Mouse (Mus musculus) stomach, postnatal 0 days (tissue): ENCODE measurements around the gene Osbp. TPM values are rescaled to one million over a fixed set of nuclear protein-coding genes. Genes with fewer than 3 reads are reported as not detected.

Experiments used
- ATAC-seq: fragments of 200-750 bp; cut with Nextera tagmentation; 2 replicates; pipeline ENCODE4 v1.8.0; 2017; ENCODE audit not compliant: low FRiP score, low TSS enrichment
- DNase-seq: peaks from one replicate; pipeline ENCODE4 v3.0.0-alpha.2; 2016; ENCODE audit warnings: low spot score
- H3K27ac ChIP-seq: fragments of 300-500 bp; sonication (generic); replicated peaks from 2 replicates; pipeline ENCODE4 v1.5.1; 2014; ENCODE audit warnings: mild to moderate bottlenecking, control low read depth
- H3K27me3 ChIP-seq: fragments of 300-500 bp; sonication (generic); 2 replicates; pipeline ENCODE4 v1.6.1; 2014; ENCODE audit warnings: low read length; ENCODE audit not compliant: control insufficient read depth, insufficient read depth
- H3K36me3 ChIP-seq: fragments of 300-500 bp; sonication (generic); 2 replicates; pipeline ENCODE4 v1.6.1; 2014; ENCODE audit warnings: low read length, mixed read lengths; ENCODE audit not compliant: control insufficient read depth, insufficient read depth
- H3K4me1 ChIP-seq: fragments of 300-500 bp; sonication (generic); replicated peaks from 2 replicates; pipeline ENCODE4 v1.6.1; 2014; ENCODE audit warnings: antibody characterized with exemption; ENCODE audit not compliant: control insufficient read depth, insufficient read depth
- H3K4me2 ChIP-seq: fragments of 300-500 bp; sonication (generic); replicated peaks from 2 replicates; pipeline ENCODE4 v1.6.1; 2014; ENCODE audit warnings: low read depth, mild to moderate bottlenecking, control low read depth, moderate library complexity
- H3K4me3 ChIP-seq: fragments of 300-500 bp; sonication (generic); 2 replicates; pipeline ENCODE4 v1.5.1; 2014; ENCODE audit warnings: low read depth, low read length, control low read depth
- H3K9ac ChIP-seq: fragments of 300-500 bp; sonication (generic); 2 replicates; pipeline ENCODE4 v1.6.1; 2014; ENCODE audit warnings: mild to moderate bottlenecking, low read length, control low read depth, mixed read lengths
- H3K9me3 ChIP-seq: fragments of 300-500 bp; sonication (generic); 2 replicates; pipeline ENCODE4 v1.6.1; 2016; ENCODE audit warnings: low read length; ENCODE audit not compliant: control insufficient read depth
- CTCF ChIP-seq: IDR thresholded peaks from 2 replicates; pipeline ENCODE4 v1.5.1; 2016; ENCODE audit warnings: antibody characterized with exemption, low read depth, mild to moderate bottlenecking, moderate library complexity
- EP300 ChIP-seq: optimal IDR thresholded peaks from 2 replicates; pipeline ENCODE3; 2016; ENCODE audit warnings: antibody characterized with exemption
- WGBS: fragments of 180-500 bp; shearing (Covaris S2); extraction: QIAGEN DNeasy Blood & Tissue Kit; methylation state at CpG from one replicate; pipeline ENCODE4 v1.1.7; 2014; 5-methylcytosine and 5-hydroxymethylcytosine counted together
- microRNA-seq: library from miRNA; unstranded; fragments of <30 nt; microRNA quantifications from one replicate; pipeline ENCODE4, GENCODE M21; 2016
- polyA plus RNA-seq: library from polyadenylated mRNA; unstranded; fragments of >200 nt; fragmentation: Nextera tagmentation; extraction: Ambion mirVana; gene quantifications from 2 replicates; pipeline ENCODE4 v1.2.1, GENCODE M21; 2015

Osbp gene
- polyA plus RNA-seq, 1 experiment from 2014 or later = 4.5 TPM

DNA sequence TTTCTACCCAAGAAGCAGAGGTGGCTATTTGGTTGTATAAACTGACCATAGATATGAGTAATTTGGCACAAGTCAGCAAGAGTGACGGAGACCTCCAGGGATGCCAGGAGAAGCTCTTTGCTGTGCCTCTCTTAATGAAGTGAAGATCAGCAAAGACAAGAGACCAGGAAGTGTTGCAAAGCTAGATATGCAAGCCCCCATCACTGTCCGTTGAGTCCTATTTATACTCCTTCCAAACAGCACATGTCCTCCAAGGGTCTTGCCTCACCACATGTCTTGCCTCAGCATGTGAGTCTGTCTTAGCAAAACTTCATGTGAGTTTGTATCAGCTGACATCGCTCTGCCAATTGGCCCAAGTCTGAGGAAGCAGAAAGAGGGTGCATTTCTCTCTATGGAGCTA, 59.6 kb downstream of the Osbp start:
- Histone ChIP-seq H3K4me2 (no peak overlapping the region), H3K4me3 (no peak overlapping the region), H3K27me3 (no peaks in the 10 kb centered on the region), H3K27ac (no peak overlapping the region), H3K36me3 (no peaks in the 10 kb centered on the region), H3K9ac (no peak overlapping the region), H3K4me1 (no peaks in the 10 kb centered on the region), H3K9me3 (no peaks in the 10 kb centered on the region)
- no peak for DNase-seq
- no peak for ATAC-seq
- no peak for TF ChIP-seq CTCF
- TF ChIP-seq EP300 = no peak
- 86% methylated on average over 3 of the region's 3 CpGs for WGBS

DNA sequence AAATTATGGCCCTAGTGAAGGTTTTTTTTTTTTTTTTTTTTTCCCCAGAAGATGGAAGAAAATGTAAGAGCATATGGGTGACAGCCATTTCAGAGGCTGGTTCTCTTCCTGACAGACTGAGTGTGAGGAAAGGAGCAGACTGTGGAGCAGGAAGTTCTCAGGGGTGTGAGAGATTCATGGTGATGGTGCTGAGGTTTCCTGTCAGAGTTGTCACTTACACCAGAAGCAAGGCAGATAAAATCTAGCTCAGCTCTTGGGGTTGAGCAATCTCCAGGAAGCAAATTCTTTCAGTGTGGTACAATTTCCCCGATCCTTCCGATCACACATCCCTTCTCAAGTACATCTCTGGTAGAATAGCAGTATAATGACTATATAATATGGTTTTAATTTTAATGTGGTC, 60.9 kb downstream of the Osbp start:
- no peak for DNase-seq
- no peaks in the 10 kb centered on the region for H3K4me1 ChIP-seq
- H3K9ac ChIP-seq = no peak overlapping the region
- whole genome bisulfite sequencing = 80% methylated on average over 2 of the region's 2 CpGs
- TF ChIP-seq CTCF (no peak), EP300 (no peak)
- ATAC-seq = no peak
- H3K36me3 ChIP-seq = no peaks in the 10 kb centered on the region
- H3K9me3 ChIP-seq = no peaks in the 10 kb centered on the region
- no peak overlapping the region for H3K4me3 ChIP-seq
- no peaks in the 10 kb centered on the region for H3K27me3 ChIP-seq
- H3K4me2 ChIP-seq = no peak overlapping the region
- H3K27ac ChIP-seq = no peak overlapping the region

DNA sequence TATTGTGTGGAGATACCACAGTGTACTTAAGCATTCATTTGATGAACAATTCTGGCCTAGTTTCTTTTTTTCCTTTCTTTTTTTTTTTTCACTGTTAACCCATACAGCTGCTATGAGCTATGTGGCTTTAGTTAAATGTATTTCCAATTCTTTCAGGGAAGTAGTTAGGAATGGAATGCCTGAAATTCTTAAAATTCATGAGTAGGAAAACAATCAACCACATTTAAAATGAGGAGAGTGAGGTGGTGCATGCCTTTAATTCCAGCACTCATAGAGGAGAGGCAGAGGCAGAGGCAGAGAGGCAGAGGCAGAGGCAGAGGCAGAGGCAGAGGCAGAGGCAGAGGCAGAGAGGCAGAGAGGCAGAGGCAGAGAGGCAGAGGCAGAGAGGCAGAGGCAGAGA, 72.0 kb downstream of the Osbp start:
- TF ChIP-seq CTCF (no peak), EP300 (no peak)
- Histone ChIP-seq H3K4me3 (no peak overlapping the region), H3K4me1 (no peaks in the 10 kb centered on the region), H3K27ac (no peak overlapping the region), H3K9ac (no peak overlapping the region), H3K36me3 (no peaks in the 10 kb centered on the region), H3K4me2 (no peak overlapping the region), H3K9me3 (no peaks in the 10 kb centered on the region), H3K27me3 (no peaks in the 10 kb centered on the region)
- ATAC-seq (no peak), DNase-seq (no peak)

- DNase-seq (no peak), ATAC-seq (no peak)
- Histone ChIP-seq H3K4me1 (no peaks in the 10 kb centered on the region), H3K4me3 (no peak within 1 kb of the TSS), H3K36me3 (no peaks in the 10 kb centered on the region), H3K9me3 (no peaks in the 10 kb centered on the region), H3K4me2 (no peak within 1 kb of the TSS), H3K27ac (no peak within 1 kb of the TSS), H3K9ac (no peak within 1 kb of the TSS), H3K27me3 (no peaks in the 10 kb centered on the region)
- WGBS = 50% methylated on average over 2 of the region's 2 CpGs
- TF ChIP-seq EP300 = no peak
- TF ChIP-seq CTCF = no peak
Observed at GRCm38 (mm10) chr19:12041217-12041616, 75.5 kb downstream of the Osbp start, which contains the start of gene Olfr1423. Olfr1423 (minus strand) TSS chr19:12041317.

DNA sequence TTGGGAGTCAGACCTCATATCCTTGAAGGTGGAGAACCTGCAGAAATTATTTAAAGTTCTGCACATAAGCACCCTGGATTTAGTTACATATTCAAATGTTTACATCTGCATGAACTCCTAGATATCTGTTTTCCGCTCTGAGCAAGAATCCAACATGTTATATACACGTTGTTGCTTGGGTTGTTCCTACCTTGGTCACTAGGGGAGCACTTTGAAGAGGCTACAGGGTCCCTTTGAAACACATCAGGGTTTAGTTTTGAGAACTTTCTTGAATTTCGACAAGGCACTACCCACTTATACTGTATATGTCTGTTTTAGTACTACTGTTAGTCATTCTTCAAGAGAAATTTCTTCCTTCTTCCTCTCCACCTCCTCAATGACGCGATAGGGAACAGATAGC, 77.4 kb downstream of the Osbp start:
- H3K4me2 ChIP-seq = no peak overlapping the region
- 89% methylated on average over 5 of the region's 5 CpGs for WGBS
- no peak overlapping the region for H3K9ac ChIP-seq
- H3K4me1 ChIP-seq = no peaks in the 10 kb centered on the region
- no peaks in the 10 kb centered on the region for H3K36me3 ChIP-seq
- no peak overlapping the region for H3K4me3 ChIP-seq
- ATAC-seq (no peak), DNase-seq (no peak)
- no peaks in the 10 kb centered on the region for H3K27me3 ChIP-seq
- no peaks in the 10 kb centered on the region for H3K9me3 ChIP-seq
- TF ChIP-seq EP300 (no peak), CTCF (no peak)
- H3K27ac ChIP-seq = no peak overlapping the region

Small RNA genes lying within 50 kb of the gene (microRNA-seq; reads per million reads assigned to microRNA genes)
- 4.2 reads per million, percentile 5 among the genes with 10 or more reads in this experiment for gene Mir6994

Other genes with a start within 250 kb of the Osbp start
- 161 and 172 TPM in 2 replicates for gene Gif, start 218.4 kb upstream of the Osbp start, polyA plus RNA-seq
- 49.2 and 51.4 TPM in 2 replicates for gene Mrpl16, start 195.6 kb upstream of the Osbp start, polyA plus RNA-seq
- gene Stx3, start 146.5 kb upstream of the Osbp start, polyA plus RNA-seq = 17.9 and 18.7 TPM in 2 replicates
- gene Olfr1417, start 126.7 kb upstream of the Osbp start, polyA plus RNA-seq = not detected in 2 replicates
- not detected in 2 replicates for gene Olfr1418, start 104.9 kb upstream of the Osbp start, polyA plus RNA-seq
- not detected in 2 replicates for gene Olfr1419, start 90.8 kb upstream of the Osbp start, polyA plus RNA-seq
- 0.06 and 0.08 TPM in 2 replicates for gene Olfr1420, start 79.4 kb upstream of the Osbp start, polyA plus RNA-seq
- 5.7 and 6.6 TPM in 2 replicates for gene Patl1, start 53.5 kb upstream of the Osbp start, polyA plus RNA-seq
- gene Olfr1423, start 75.4 kb downstream of the Osbp start, polyA plus RNA-seq = not detected in 2 replicates
- not detected in 2 replicates for gene Olfr1424, start 96.7 kb downstream of the Osbp start, polyA plus RNA-seq
- not detected in 2 replicates for gene Olfr1425, start 111.8 kb downstream of the Osbp start, polyA plus RNA-seq
- gene Olfr1426, start 126.1 kb downstream of the Osbp start, polyA plus RNA-seq = not detected in 2 replicates
- gene Olfr1427, start 137.4 kb downstream of the Osbp start, polyA plus RNA-seq = not detected in 2 replicates
- not detected in 2 replicates for gene Olfr1428, start 150.0 kb downstream of the Osbp start, polyA plus RNA-seq
- not detected in 2 replicates for gene Olfr76, start 157.3 kb downstream of the Osbp start, polyA plus RNA-seq
- gene Olfr1555-ps1, start 204.2 kb downstream of the Osbp start, polyA plus RNA-seq = not detected in 2 replicates
- gene Olfr1431, start 234.7 kb downstream of the Osbp start, polyA plus RNA-seq = not detected in 2 replicates